Mouse (Mus musculus): ENCODE measurements around the gene Acadvl. TPM values are rescaled to one million over a fixed set of nuclear protein-coding genes. Genes with fewer than 3 reads are reported as not detected.

The Acadvl gene
- polyA plus RNA-seq, 1 experiment from 2014 or later: 73.8 TPM

DNA sequence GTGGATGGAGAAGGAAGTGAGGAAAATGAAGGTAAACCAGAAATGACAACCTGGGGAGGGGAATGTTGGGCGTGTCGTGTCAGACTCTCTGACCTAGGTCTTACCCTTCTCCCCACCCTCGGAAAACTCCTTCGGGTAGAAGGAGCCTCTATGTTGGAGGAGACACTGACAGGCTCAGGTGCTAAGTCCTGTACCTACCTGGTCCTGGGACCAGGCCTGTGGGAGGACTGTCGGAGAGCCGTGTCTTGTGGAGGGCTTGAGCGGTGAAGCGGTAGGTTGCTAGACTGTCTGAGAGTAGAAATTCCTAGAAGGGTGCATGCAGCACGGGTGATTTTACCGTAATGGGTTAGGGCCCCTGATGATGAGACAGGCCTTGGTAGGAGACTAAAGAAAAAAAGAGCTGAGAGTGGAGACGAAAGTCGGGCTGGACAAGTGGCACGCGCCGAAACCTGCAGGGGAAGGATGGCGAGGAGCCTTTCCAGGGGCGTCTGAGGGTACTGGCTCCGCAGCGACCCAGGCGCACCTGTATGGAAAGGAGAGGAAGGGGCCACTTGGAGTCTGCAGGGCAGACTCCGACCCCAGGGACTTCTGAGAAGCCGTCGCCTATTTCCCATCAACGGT is 50.5 kb downstream of the Acadvl start, which contains the start of gene Cldn7:
TSS of gene Cldn7 (plus strand) at position 130 of the 621 bp plus-strand sequence.
- H3K4me3 ChIP-seq (ENCODE audit: low read depth, low read length): peak within 1 kb of the TSS; percentile 46
- peaks cover 19% of the 10 kb centered on the region for H3K36me3 ChIP-seq (ENCODE audit: control insufficient read depth, insufficient read depth, low read length)
- H3K4me1 ChIP-seq (replicated peaks; ENCODE audit: control insufficient read depth, insufficient read depth, low read length): peaks cover 5% of the 10 kb centered on the region; the same call in 1 of the 2 replicates
- peaks cover 51% of the 10 kb centered on the region for H3K27me3 ChIP-seq (replicated peaks; ENCODE audit: control insufficient read depth, insufficient read depth, low read length)
- H3K27ac ChIP-seq (ENCODE audit: low read depth): peak within 1 kb of the TSS; percentile 92
- H3K9me3 ChIP-seq (ENCODE audit: control insufficient read depth, low read length): no peaks in the 10 kb centered on the region
- 7% methylated on average over 24 of the region's 24 CpGs for WGBS
- peak within 1 kb of the TSS; percentile 57 for H3K4me2 ChIP-seq (ENCODE audit: low read length)
- ATAC-seq (replicated peaks; ENCODE audit: low FRiP score, low TSS enrichment, low read depth) (0 out of 2 replicates have a peak, but pooled peaks have one; percentile 10), DNase-seq (ENCODE audit: low spot score) (peak; percentile 71)
- H3K9ac ChIP-seq (ENCODE audit: low read length): peak within 1 kb of the TSS; percentile 64

GRCm38 (mm10) chr11:69961841-69962240 is 53.4 kb downstream of the Acadvl start:
- Histone ChIP-seq H3K27ac (ENCODE audit: low read depth) (peak overlapping the region; percentile 74), H3K9me3 (ENCODE audit: control insufficient read depth, low read length) (no peaks in the 10 kb centered on the region), H3K36me3 (ENCODE audit: control insufficient read depth, insufficient read depth, low read length) (no peaks in the 10 kb centered on the region), H3K4me3 (ENCODE audit: low read depth, low read length) (no peak overlapping the region), H3K4me1 (replicated peaks; ENCODE audit: control insufficient read depth, insufficient read depth, low read length) (peaks cover 4% of the 10 kb centered on the region; the same call in 1 of the 2 replicates), H3K4me2 (ENCODE audit: low read length) (no peak overlapping the region), H3K9ac (ENCODE audit: low read length) (no peak overlapping the region), H3K27me3 (replicated peaks; ENCODE audit: control insufficient read depth, insufficient read depth, low read length) (peaks cover 46% of the 10 kb centered on the region)
- no peak for ATAC-seq (replicated peaks; ENCODE audit: low FRiP score, low TSS enrichment, low read depth)
- WGBS: 36% methylated on average over 5 of the region's 5 CpGs
- peak; percentile 70 for DNase-seq (ENCODE audit: low spot score)

DNA sequence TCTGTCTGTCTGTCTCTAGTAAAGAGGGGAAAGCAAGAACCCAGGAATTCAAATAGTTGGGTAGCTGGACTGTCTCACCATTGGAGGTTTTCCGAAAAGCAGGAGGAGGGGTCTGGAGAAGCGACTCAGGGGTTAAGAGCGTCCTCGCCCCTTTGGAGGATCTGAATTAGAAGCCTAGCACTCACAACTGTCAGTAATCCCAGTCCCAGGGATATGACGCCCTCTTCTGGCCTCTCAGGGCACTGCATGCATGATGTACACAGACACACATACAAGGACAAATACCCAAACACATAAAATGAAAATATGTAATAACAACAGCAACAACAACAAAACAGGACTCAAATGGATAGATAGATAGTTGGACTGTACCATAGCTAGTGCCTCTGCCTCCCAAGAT is 54.6 kb downstream of the Acadvl start:
- Histone ChIP-seq H3K9me3 (ENCODE audit: control insufficient read depth, low read length) (no peaks in the 10 kb centered on the region; the same call in 1 of the 2 replicates), H3K4me2 (ENCODE audit: low read length) (no peak overlapping the region), H3K36me3 (ENCODE audit: control insufficient read depth, insufficient read depth, low read length) (no peaks in the 10 kb centered on the region), H3K27me3 (replicated peaks; ENCODE audit: control insufficient read depth, insufficient read depth, low read length) (peaks cover 34% of the 10 kb centered on the region), H3K4me3 (ENCODE audit: low read depth, low read length) (no peak overlapping the region), H3K9ac (ENCODE audit: low read length) (no peak overlapping the region), H3K27ac (ENCODE audit: low read depth) (peak overlapping the region; percentile 38; the same call in 1 of the 2 replicates), H3K4me1 (replicated peaks; ENCODE audit: control insufficient read depth, insufficient read depth, low read length) (no peaks in the 10 kb centered on the region)
- no peak for ATAC-seq (replicated peaks; ENCODE audit: low FRiP score, low TSS enrichment, low read depth)
- WGBS: 35% methylated on average over 5 of the region's 5 CpGs
- no peak for DNase-seq (ENCODE audit: low spot score)

MicroRNA genes within 50 kb of the gene (microRNA counts, 519-probe panel; counts per million panel counts)
- microRNA mmu-miR-324-3p: not detected
- microRNA mmu-miR-324-5p: 3,876 counts per million, percentile 56 among the panel's probes with 10 or more counts

Small RNA genes within 50 kb of the gene (microRNA-seq; reads per million reads assigned to microRNA genes)
- gene Gm44349 (not detected), gene Mir324 (4,524 reads per million, percentile 90 among the genes with 10 or more reads in this experiment)

Other genes with a start within 250 kb of the Acadvl start
- gene Zbtb4, start 249.5 kb downstream of the Acadvl start, polyA plus RNA-seq (2014; fragmentation: Nextera tagmentation; extraction: Ambion mirVana): 2.8 and 3.3 TPM in 2 replicates
- gene Chrnb1, start 219.5 kb downstream of the Acadvl start, polyA plus RNA-seq (2014; fragmentation: Nextera tagmentation; extraction: Ambion mirVana): 3.5 and 4.4 TPM in 2 replicates
- gene Fgf11, start 213.6 kb downstream of the Acadvl start, polyA plus RNA-seq (2014; fragmentation: Nextera tagmentation; extraction: Ambion mirVana): 1.1 and 1.4 TPM in 2 replicates
- gene Tmem102, start 209.8 kb downstream of the Acadvl start, polyA plus RNA-seq (2014; fragmentation: Nextera tagmentation; extraction: Ambion mirVana): 16.1 and 22.9 TPM in 2 replicates
- gene Gm39566, start 200.1 kb downstream of the Acadvl start, polyA plus RNA-seq (2014; fragmentation: Nextera tagmentation; extraction: Ambion mirVana): not detected in 2 replicates
- not detected in 2 replicates for gene Spem2, start 196.9 kb downstream of the Acadvl start, polyA plus RNA-seq (2014; fragmentation: Nextera tagmentation; extraction: Ambion mirVana)
- gene Spem1, start 193.2 kb downstream of the Acadvl start, polyA plus RNA-seq (2014; fragmentation: Nextera tagmentation; extraction: Ambion mirVana): 0.17 TPM in 1 of 2 replicates, not detected in the other
- gene Nlgn2, start 177.6 kb downstream of the Acadvl start, polyA plus RNA-seq (2014; fragmentation: Nextera tagmentation; extraction: Ambion mirVana): 8.5 TPM in 2 replicates
- gene Tmem256, start 176.9 kb downstream of the Acadvl start, polyA plus RNA-seq (2014; fragmentation: Nextera tagmentation; extraction: Ambion mirVana): 436 and 455 TPM in 2 replicates
- gene Plscr3, start 169.0 kb downstream of the Acadvl start, polyA plus RNA-seq (2014; fragmentation: Nextera tagmentation; extraction: Ambion mirVana): 92.1 and 94.4 TPM in 2 replicates
- 10.3 and 12.2 TPM in 2 replicates for gene Tnk1, start 156.7 kb downstream of the Acadvl start, polyA plus RNA-seq (2014; fragmentation: Nextera tagmentation; extraction: Ambion mirVana)
- 0.38 TPM in 1 of 2 replicates, not detected in the other for gene Tmem95, start 137.4 kb downstream of the Acadvl start, polyA plus RNA-seq (2014; fragmentation: Nextera tagmentation; extraction: Ambion mirVana)
- 3.5 and 4.4 TPM in 2 replicates for gene Kctd11, start 134.0 kb downstream of the Acadvl start, polyA plus RNA-seq (2014; fragmentation: Nextera tagmentation; extraction: Ambion mirVana)
- gene Acap1, start 119.9 kb downstream of the Acadvl start, polyA plus RNA-seq (2014; fragmentation: Nextera tagmentation; extraction: Ambion mirVana): 8.1 and 9.3 TPM in 2 replicates
- 8.8 and 10.7 TPM in 2 replicates for gene 2810408A11Rik, start 114.4 kb downstream of the Acadvl start, polyA plus RNA-seq (2014; fragmentation: Nextera tagmentation; extraction: Ambion mirVana)
- gene Neurl4, start 114.3 kb downstream of the Acadvl start, polyA plus RNA-seq (2014; fragmentation: Nextera tagmentation; extraction: Ambion mirVana): 13.3 and 14.5 TPM in 2 replicates
- 71.2 and 72.3 TPM in 2 replicates for gene Gps2, start 101.5 kb downstream of the Acadvl start, polyA plus RNA-seq (2014; fragmentation: Nextera tagmentation; extraction: Ambion mirVana)
- gene Eif5a, start 93.5 kb downstream of the Acadvl start, polyA plus RNA-seq (2014; fragmentation: Nextera tagmentation; extraction: Ambion mirVana): 1,854 and 1,877 TPM in 2 replicates
- 4.6 and 4.8 TPM in 2 replicates for gene Ybx2, start 79.6 kb downstream of the Acadvl start, polyA plus RNA-seq (2014; fragmentation: Nextera tagmentation; extraction: Ambion mirVana)
- 25.8 and 32.2 TPM in 2 replicates for gene Slc2a4, start 67.2 kb downstream of the Acadvl start, polyA plus RNA-seq (2014; fragmentation: Nextera tagmentation; extraction: Ambion mirVana)
- gene Cldn7, start 50.6 kb downstream of the Acadvl start, polyA plus RNA-seq (2014; fragmentation: Nextera tagmentation; extraction: Ambion mirVana): 425 and 461 TPM in 2 replicates
- 28.6 and 29.3 TPM in 2 replicates for gene Ctdnep1, start 34.3 kb downstream of the Acadvl start, polyA plus RNA-seq (2014; fragmentation: Nextera tagmentation; extraction: Ambion mirVana)
- gene Elp5, start 32.9 kb downstream of the Acadvl start, polyA plus RNA-seq (2014; fragmentation: Nextera tagmentation; extraction: Ambion mirVana): 104 and 119 TPM in 2 replicates
- 481 and 495 TPM in 2 replicates for gene Gabarap, start 24.3 kb downstream of the Acadvl start, polyA plus RNA-seq (2014; fragmentation: Nextera tagmentation; extraction: Ambion mirVana)
- 37.6 and 43.9 TPM in 2 replicates for gene Phf23, start 19.6 kb downstream of the Acadvl start, polyA plus RNA-seq (2014; fragmentation: Nextera tagmentation; extraction: Ambion mirVana)
- gene Dvl2, start 14.8 kb downstream of the Acadvl start, polyA plus RNA-seq (2014; fragmentation: Nextera tagmentation; extraction: Ambion mirVana): 32.0 and 32.6 TPM in 2 replicates
- 7.7 and 8.6 TPM in 2 replicates for gene Dlg4, start 1.5 kb upstream of the Acadvl start, polyA plus RNA-seq (2014; fragmentation: Nextera tagmentation; extraction: Ambion mirVana)
- gene Asgr1, start 38.7 kb upstream of the Acadvl start, polyA plus RNA-seq (2014; fragmentation: Nextera tagmentation; extraction: Ambion mirVana): 0.26 TPM in 1 of 2 replicates, not detected in the other
- 0.46 TPM in 1 of 2 replicates, not detected in the other for gene Asgr2, start 77.2 kb upstream of the Acadvl start, polyA plus RNA-seq (2014; fragmentation: Nextera tagmentation; extraction: Ambion mirVana)
- 0.38 and 0.86 TPM in 2 replicates for gene Mgl2, start 114.9 kb upstream of the Acadvl start, polyA plus RNA-seq (2014; fragmentation: Nextera tagmentation; extraction: Ambion mirVana)
- gene Clec10a, start 140.8 kb upstream of the Acadvl start, polyA plus RNA-seq (2014; fragmentation: Nextera tagmentation; extraction: Ambion mirVana): 0.97 and 1.2 TPM in 2 replicates
- 1.2 and 1.7 TPM in 2 replicates for gene Slc16a11, start 197.3 kb upstream of the Acadvl start, polyA plus RNA-seq (2014; fragmentation: Nextera tagmentation; extraction: Ambion mirVana)
- gene Slc16a13, start 205.7 kb upstream of the Acadvl start, polyA plus RNA-seq (2014; fragmentation: Nextera tagmentation; extraction: Ambion mirVana): 13.6 and 14.1 TPM in 2 replicates
- gene Bcl6b, start 214.4 kb upstream of the Acadvl start, polyA plus RNA-seq (2014; fragmentation: Nextera tagmentation; extraction: Ambion mirVana): 11.7 and 12.2 TPM in 2 replicates
- 159 and 164 TPM in 2 replicates for gene 0610010K14Rik, start 222.5 kb upstream of the Acadvl start, polyA plus RNA-seq (2014; fragmentation: Nextera tagmentation; extraction: Ambion mirVana)
- gene Gm21988, start 224.4 kb upstream of the Acadvl start, polyA plus RNA-seq (2014; fragmentation: Nextera tagmentation; extraction: Ambion mirVana): 9.0 and 9.5 TPM in 2 replicates
- gene Rnasek, start 224.4 kb upstream of the Acadvl start, polyA plus RNA-seq (2014; fragmentation: Nextera tagmentation; extraction: Ambion mirVana): 153 and 165 TPM in 2 replicates
- gene Alox12, start 239.9 kb upstream of the Acadvl start, polyA plus RNA-seq (2014; fragmentation: Nextera tagmentation; extraction: Ambion mirVana): 2.3 and 2.4 TPM in 2 replicates

All from intestine, embryonic 14.5 days (tissue).